Mouse (Mus musculus): ENCODE data around the gene Appl2.

Gene Appl2

GRCm38 (mm10) chr10:83565449-83566441 lies 82.8 kb downstream of the Appl2 start:
- no peak for DNase-seq (ENCODE audit: low spot score)

- DNase-seq (ENCODE audit: low spot score): no peak
Observed at GRCm38 (mm10) chr10:83563005-83563404, 85.5 kb downstream of the Appl2 start.

Measured in layer of hippocampus, adult 11-12 months (tissue).